Mouse (Mus musculus) lung, adult 2 months (tissue): ENCODE data around the gene Ap5b1.

Experiments
- CTCF ChIP-seq: fragments of 200-500 bp; IDR thresholded peaks from 2 replicates; pipeline ENCODE4 v1.5.1; 2011; ENCODE audit warnings: mild to moderate bottlenecking, low read length, control low read depth; ENCODE audit not compliant: insufficient read depth
- POLR2A ChIP-seq: fragments of 200-500 bp; IDR thresholded peaks from 2 replicates; pipeline ENCODE4 v1.6.1; 2011; ENCODE audit warnings: low read depth, mild to moderate bottlenecking, control low read depth, low read length, borderline replicate concordance; ENCODE audit errors: extremely low read depth

DNA sequence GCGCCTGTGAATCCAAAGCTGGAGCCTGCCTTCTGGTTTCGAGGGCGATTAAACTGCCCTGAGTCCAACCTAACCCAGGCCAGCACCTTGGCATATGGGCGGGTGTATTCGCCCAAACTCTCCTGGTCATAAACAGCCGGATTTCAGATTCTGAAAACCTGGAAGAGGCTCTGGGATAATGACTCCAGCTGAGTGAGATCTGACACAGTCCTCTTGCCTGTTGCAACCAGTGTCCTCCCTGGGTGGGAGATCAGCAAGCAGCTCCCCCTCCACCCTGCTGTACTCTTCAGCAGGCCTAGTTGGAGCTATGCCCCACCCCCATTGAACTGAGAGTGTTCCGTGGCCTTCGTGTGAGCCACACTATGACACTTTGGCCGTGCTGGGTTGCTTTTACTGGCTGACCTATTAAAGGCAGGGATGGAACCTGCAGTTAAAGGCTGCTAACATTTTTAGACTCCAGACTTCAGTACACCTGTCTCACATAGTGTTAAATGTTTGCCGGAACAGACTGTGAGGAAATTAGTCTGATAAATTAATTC, 6.5 kb upstream of the Ap5b1 start:
- no peak for TF ChIP-seq CTCF
- no peak for TF ChIP-seq POLR2A
